Mouse (Mus musculus): ENCODE measurements around the gene Tmem132d.

The Tmem132d gene

DNA sequence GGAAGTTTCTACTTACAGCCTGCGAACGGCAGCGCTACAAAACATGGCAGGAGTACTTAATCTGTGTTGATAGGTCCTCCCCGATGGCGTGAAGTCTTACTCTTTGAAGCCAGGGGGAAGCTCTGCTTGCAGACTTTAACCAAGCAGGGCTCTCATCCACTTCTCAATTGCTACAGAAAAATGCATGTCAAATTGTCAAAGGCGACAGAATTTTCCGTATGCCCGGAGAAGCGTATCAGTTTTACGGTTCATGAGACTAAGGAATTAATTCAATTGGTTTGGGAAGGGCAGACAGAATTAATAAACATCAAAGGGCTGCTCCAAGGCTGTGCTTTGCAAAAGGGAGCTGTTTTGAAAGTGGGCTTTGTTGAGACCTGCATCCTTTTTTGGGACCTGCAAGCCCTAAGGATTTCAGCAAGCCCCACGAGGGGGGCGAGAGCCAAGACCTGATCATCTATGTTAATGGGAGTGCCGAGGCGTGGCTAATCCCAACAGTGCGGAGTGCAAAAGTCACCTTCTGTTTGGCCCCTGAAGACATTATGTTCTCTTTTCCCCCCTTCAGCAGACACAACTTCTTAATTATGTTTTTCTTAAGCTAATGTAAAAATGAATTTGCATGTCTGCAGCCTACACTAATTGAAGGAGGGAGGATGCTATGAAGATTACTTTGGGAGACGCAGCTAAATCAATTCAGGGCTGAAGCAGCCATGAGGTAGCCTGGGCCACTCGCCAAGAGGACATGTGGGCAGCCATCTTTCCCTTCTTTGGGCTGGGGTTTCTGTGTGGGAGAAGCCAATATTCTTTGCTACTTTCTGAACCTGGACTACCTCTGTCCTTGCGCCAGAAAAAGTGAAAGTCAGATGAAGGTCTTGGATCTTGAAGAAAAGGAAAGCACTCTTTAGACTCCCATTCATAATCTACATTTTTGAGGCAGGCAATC is 547.0 kb downstream of the Tmem132d start:
- TF ChIP-seq GATA4 (IDR thresholded peaks at IDR 0.05; ENCODE audit: insufficient replicate concordance, low read length): no peak

DNA sequence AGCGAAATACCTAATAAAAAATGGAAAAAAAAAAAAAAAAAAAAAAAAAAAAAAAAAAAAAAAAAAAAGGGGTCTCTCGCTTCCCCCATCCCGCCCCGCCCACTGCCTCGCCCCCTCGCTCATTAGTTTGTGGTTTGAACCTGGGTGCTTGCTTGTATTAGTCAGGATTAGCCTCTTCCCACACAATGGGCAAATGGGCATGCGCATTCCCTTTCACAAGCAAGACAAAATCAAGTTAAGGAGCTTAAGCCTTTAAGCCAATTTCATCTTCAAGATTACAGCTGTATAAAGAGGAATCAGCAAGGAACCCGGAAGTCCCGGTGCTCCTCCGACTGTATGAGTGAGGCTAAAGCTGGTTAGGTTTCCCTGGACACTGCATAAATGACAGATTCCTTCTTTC is 549.9 kb downstream of the Tmem132d start:
- no peak for TF ChIP-seq GATA4 (IDR thresholded peaks at IDR 0.05; ENCODE audit: insufficient replicate concordance, low read length)

DNA sequence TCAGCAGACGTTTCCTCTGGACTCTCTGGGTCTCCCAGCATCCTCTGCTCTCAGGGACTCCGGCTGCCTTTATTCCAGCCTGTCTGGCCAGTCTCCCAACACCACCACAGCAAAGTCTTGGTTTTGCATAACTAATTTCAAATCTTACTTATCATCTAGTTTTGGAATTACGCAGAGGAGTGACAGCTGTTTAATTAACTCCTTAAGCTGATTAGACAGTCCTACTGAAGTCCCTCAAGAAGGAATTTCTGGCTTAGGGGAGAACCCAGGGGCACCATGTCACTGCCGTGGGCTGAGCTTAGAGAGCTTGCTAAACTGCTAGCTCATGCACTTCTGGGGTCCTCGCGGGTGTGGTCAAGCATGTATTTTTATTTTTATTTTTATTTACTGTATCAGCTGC is 558.4 kb downstream of the Tmem132d start:
- TF ChIP-seq GATA4 (IDR thresholded peaks at IDR 0.05; ENCODE audit: insufficient replicate concordance, low read length): no peak

DNA sequence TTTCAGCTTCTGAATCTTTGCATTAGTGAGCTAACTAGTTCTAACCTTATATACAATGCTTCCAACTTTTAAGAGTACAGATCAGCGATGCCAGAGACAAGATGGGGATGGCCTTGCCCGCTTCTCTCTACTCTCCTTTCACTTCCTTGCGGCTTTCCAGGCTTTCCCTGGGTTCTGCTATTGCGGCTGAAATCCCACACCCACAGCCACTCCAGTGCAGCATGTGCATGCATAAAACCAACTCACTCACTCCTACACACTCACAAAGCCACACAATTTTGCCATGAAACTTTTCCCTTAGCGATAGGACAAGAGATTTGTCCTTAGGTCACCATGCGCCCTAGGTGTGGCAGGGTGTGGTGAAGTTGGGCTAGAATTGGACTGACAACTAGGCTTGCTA is 567.7 kb downstream of the Tmem132d start:
- TF ChIP-seq GATA4 (IDR thresholded peaks at IDR 0.05; ENCODE audit: insufficient replicate concordance, low read length): no peak

DNA sequence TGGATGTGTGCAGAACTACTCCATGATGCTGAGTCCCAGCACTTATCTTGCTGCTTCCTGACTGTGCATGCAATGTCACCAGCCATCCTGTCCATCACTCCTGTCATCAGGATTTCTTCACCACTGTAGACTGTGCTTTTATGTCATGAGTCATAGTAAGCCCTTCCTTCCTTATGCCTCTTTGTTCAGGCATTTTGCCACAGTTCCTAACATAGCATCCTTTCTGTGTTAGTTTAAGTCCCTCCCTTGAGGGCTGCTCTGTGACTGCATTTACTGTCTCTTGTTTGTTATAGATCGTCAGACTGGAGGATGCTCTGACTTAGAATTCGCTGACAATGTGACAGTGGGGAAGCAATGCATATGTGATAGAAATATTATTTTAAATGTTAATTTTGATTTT is 573.2 kb downstream of the Tmem132d start:
- TF ChIP-seq GATA4 (IDR thresholded peaks at IDR 0.05; ENCODE audit: insufficient replicate concordance, low read length): no peak

DNA sequence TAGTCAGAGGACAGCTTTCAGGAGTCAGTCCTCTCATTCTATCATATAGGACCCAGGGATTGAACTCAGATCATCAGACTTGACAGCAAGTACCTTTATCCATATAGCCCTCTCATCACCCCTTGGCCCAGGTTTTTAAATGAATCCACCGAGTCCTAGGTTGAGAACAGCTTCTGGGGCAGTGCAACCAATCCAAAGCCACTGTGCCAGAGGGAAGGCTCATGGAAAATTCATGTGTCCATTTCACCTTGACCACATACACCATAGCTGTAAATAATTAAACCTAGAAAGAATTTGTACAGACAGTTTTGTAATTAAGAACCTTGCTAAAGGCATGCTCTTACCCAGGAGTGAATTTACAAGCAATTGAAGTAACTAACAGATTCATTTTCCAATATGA is 580.6 kb downstream of the Tmem132d start:
- no peak for TF ChIP-seq GATA4 (IDR thresholded peaks at IDR 0.05; ENCODE audit: insufficient replicate concordance, low read length)

DNA sequence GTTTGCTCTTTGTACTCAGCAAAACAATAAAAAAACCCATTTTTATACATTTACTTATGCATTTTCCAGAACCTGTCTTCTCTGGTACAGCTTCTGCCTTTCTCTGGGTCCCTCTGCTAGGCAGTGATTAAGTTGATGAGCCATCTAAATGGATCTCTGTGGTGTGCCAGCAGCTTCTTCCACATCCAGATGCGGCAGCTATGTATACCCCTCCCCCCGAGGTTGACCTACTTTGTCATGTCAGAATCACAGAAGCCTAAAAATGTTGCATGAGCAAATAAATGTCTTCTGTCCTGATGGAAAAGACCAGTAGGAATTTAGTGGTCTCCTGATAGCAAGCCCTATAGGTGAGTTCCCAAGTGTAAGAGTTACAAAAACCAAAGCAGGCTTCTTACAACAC is 601.1 kb downstream of the Tmem132d start:
- no peak for TF ChIP-seq GATA4 (IDR thresholded peaks at IDR 0.05; ENCODE audit: insufficient replicate concordance, low read length)

DNA sequence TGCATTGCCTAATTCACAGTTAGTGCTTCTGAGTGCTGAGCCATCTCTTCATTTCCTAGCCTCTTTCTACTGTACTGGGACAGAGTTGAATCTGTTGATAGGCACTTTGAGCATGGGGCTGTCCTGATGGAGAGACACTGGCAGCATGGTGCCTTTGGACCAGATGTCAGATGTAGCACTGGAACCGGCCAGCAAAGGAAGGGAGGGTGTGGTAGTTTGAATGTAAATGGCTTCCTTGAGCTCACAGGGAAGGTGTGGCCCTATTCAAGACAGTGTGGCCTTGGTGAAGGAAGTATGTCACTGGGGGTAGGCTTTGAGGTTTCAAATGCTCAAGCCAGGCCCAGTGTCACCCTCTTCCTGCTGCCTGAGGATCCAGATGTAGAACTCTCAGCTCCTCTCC is 602.0 kb downstream of the Tmem132d start:
- TF ChIP-seq GATA4 (IDR thresholded peaks at IDR 0.05; ENCODE audit: insufficient replicate concordance, low read length): no peak

DNA sequence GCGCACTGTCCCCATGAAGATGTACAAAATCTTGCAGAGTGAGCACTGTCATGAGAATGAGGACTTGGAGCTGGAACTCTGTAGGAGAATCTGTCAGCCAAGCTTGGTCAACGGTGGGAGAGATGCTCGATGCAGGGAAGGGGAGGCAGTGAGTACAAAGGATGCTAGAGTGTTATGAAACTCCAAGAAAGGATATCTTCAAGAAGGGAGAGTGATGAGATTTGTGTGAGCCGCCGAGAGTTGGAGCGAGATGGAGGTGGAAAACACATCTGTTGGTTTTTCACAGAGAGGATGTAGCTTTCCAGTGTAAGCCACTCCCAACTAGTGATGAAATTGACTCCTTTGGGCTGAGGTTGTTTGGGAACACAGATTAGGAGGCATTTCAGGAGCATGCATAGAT is 604.1 kb downstream of the Tmem132d start:
- no peak for TF ChIP-seq GATA4 (IDR thresholded peaks at IDR 0.05; ENCODE audit: insufficient replicate concordance, low read length)

DNA sequence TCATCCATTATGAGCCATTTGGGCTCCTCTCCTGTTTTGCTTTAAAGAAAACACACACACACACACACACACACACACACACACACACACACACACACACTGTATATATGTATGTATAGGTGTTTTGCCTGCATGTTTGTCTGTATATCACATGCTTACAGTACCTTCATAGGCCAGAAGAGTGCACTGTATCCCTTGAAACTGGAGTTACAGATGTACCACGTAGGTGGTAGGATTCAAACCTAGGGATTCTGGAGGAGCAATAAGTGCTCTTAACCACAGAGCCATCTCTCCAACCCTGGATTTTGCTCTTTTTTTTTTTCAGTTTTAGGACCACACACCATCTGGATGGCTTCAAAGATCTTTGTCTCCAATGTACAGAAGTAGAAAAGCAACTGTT is 610.9 kb downstream of the Tmem132d start:
- no peak for TF ChIP-seq GATA4 (IDR thresholded peaks at IDR 0.05; ENCODE audit: insufficient replicate concordance, low read length)

DNA sequence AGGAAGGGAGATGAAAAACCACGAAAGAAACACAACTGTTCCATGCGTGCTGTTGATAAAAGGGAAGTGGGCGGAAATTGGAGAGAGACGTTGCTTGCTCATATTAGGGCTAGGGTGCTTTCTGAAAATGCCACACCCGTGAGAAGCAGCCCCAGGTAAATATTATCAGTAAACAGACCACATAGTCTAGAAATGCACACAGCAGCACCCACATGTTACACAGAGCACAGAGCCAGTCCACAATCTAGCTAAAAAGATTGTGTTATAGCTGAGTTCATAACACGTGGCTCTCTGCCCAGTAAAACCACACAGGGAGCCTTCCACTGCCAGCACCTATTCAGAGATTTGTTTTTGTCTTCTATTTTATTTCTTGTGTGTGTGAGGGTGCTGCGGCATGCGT is 617.6 kb downstream of the Tmem132d start:
- no peak for TF ChIP-seq GATA4 (IDR thresholded peaks at IDR 0.05; ENCODE audit: insufficient replicate concordance, low read length)

DNA sequence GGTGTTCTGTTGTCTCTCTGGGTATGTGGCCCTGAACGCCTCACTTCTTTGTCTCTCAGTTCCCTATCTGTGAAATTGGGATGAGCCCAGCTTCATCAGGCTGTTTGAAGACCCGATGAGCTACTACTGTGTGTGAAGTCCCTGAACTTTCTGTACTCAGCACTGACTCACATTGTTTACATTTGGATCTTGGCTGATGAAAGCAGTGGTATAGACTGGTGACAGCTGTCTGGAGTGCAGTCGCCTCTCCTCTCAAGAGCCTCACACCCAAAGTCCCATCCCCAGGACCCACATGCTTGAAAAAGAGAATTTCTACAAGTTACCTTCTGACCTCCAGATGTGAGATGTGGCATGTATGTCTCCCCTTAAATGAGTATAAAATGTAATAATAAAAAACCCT is 625.5 kb downstream of the Tmem132d start:
- TF ChIP-seq GATA4 (IDR thresholded peaks at IDR 0.05; ENCODE audit: insufficient replicate concordance, low read length): no peak

DNA sequence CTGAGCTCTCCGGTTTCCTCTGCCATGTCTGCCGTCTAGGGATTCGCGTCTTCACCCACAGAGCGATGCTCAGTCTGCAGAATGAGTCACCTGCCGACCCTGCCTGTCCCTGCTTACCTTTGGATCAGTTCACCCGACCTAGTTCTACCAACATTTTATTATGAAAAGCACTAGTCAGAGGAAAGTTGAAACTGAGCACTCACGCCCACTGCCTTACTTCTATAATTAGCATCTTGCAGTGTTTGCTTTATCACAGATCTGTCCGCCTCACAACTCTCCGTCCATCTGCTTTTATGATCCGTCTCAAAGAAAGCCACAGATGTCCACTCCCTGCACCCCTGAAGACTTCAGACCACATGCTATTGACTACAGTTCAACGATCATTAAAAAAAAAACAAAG is 626.0 kb downstream of the Tmem132d start:
- TF ChIP-seq GATA4 (IDR thresholded peaks at IDR 0.05; ENCODE audit: insufficient replicate concordance, low read length): no peak

DNA sequence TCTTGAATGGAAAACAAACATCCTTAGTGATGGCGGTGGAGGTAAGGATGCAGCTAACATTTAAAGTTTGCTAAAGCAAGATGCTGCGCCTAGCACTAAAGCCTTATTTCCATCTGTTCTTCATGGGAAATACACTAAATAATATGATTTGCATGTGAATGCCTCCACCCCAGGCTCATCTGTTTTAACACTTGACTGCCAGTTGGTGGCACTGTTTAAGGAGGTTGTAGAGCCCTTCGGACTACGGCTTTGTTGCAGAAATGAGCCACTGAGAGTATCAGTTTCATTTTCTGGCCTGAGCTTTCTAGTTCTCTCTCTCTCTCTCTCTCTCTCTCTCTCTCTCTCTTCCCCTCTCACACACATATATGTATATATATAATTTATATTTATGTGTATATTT is 632.0 kb downstream of the Tmem132d start:
- TF ChIP-seq GATA4 (IDR thresholded peaks at IDR 0.05; ENCODE audit: insufficient replicate concordance, low read length): no peak

DNA sequence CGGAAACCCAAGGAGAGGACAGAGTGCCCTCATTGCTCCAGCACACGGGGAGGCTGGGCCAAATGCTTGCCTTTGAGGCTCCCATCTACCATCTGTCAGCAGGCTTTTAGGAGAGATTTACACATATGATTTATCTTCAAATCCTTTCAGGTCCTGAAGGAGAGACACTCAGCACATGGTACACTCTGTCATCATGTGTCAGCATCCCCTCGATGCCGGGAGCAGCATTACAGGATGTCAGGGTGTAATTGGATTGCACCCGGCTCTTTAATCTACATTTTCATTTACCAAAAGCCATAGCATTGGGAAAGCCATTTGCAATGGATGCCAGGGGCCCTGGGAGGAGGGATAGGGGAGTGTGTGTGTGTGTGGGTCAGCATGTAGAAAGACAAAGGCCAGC is 651.7 kb downstream of the Tmem132d start:
- no peak for TF ChIP-seq GATA4 (IDR thresholded peaks at IDR 0.05; ENCODE audit: insufficient replicate concordance, low read length)

DNA sequence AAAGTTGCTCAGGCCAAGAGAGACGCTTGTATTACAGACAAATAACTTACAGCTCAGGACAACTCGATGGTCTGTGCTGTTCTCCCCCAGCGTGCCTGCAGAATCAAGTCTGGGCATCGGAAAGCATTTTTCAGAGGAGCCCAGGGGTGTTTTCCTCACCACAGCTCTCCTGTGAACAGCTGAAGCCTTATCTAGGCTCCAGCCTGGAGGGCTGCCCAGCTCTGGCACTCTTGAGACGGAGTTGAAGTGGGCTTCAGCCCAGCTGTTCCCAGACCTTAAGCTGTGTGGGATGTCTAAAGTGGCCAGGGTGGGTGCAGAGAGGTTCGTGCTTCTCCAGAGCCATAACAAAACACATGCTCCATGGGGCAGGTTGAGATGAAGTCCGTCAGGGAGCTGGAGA is 657.1 kb downstream of the Tmem132d start:
- TF ChIP-seq GATA4 (IDR thresholded peaks at IDR 0.05; ENCODE audit: insufficient replicate concordance, low read length): no peak

DNA sequence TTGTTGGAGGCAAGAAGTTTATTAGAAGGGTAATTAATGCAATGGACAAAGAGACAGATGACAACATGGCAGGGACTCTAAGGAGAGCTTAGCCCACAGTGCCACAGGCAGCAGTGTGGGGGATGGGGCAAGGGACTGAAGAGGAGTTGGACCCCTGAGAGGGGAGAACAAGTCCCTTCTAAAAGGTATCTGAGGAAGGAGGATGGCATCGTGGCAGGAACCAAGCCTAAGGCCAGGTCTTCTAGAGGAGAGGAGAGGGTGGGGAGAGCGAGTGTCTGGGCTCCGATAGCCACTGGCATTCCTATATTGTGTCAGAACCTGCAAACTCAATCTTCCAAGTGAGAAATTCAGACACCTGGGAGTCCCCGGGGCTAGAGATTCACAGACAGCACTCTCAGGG is 674.3 kb downstream of the Tmem132d start:
- TF ChIP-seq GATA4 (IDR thresholded peaks at IDR 0.05; ENCODE audit: insufficient replicate concordance, low read length): no peak
